Mouse (Mus musculus) heart, embryonic 15.5 days (tissue): ENCODE measurements around the gene Epb41l3. TPM values are rescaled to one million over a fixed set of nuclear protein-coding genes. Genes with fewer than 3 reads are reported as not detected.
A peak's percentile ranks its signal among the peaks of the same experiment; 100 is the strongest.
"Not testable (repeated sequence)": the region's sequence is repeated elsewhere in the genome, so short reads cannot be mapped to it uniquely, and the experiment has no call there.

Source experiments
- ATAC-seq: fragments of 200-750 bp; cut with Nextera tagmentation; replicated peaks from 2 replicates; pipeline ENCODE4 v1.8.0; 2017; ENCODE audit warnings: low read depth, moderate TSS enrichment; ENCODE audit not compliant: insufficient number of reproducible peaks, insufficient read depth, low FRiP score
- H3K27ac ChIP-seq: fragments of 300-500 bp; sonication (generic); 2 replicates; pipeline ENCODE4 v1.5.1; 2015; ENCODE audit warnings: mild to moderate bottlenecking, inconsistent platforms
- H3K27me3 ChIP-seq: fragments of 300-500 bp; sonication (generic); 2 replicates; pipeline ENCODE4 v1.6.1; 2015; ENCODE audit warnings: inconsistent platforms
- H3K36me3 ChIP-seq: fragments of 300-500 bp; sonication (generic); 2 replicates; pipeline ENCODE4 v1.6.1; 2015; ENCODE audit warnings: mild to moderate bottlenecking, inconsistent platforms
- H3K4me1 ChIP-seq: fragments of 300-500 bp; sonication (generic); replicated peaks from 2 replicates; pipeline ENCODE4 v1.6.1; 2015; ENCODE audit warnings: inconsistent platforms
- H3K4me2 ChIP-seq: fragments of 300-500 bp; sonication (generic); 2 replicates; pipeline ENCODE4 v1.6.1; 2015; ENCODE audit warnings: inconsistent platforms, mild to moderate bottlenecking, moderate library complexity
- H3K4me3 ChIP-seq: fragments of 300-500 bp; sonication (generic); 2 replicates; pipeline ENCODE4 v1.5.1; 2015; ENCODE audit warnings: mild to moderate bottlenecking, inconsistent platforms
- H3K9ac ChIP-seq: fragments of 300-500 bp; sonication (generic); 2 replicates; pipeline ENCODE4 v1.6.1; 2015; ENCODE audit warnings: mild to moderate bottlenecking, inconsistent platforms
- H3K9me3 ChIP-seq: fragments of 300-500 bp; sonication (generic); replicated peaks from 2 replicates; pipeline ENCODE4 v1.6.1; 2016; ENCODE audit warnings: inconsistent platforms
- WGBS: fragments of 180-500 bp; shearing (Covaris S2); methylation state at CpG from one replicate; pipeline ENCODE4 v1.1.7; 2015; ENCODE audit warnings: mixed read lengths; 5-methylcytosine and 5-hydroxymethylcytosine counted together
- polyA plus RNA-seq: library from polyadenylated mRNA; unstranded; fragments of >200 nt; fragmentation: Nextera tagmentation; extraction: Ambion mirVana; gene quantifications from 2 replicates; pipeline ENCODE4 v1.2.1, GENCODE M21; 2015

Epb41l3 gene
- polyA plus RNA-seq, 1 experiment from 2014 or later, result 93.6 TPM

- no peaks in the 10 kb centered on the region for H3K27me3 ChIP-seq
- H3K4me2 ChIP-seq, result no peak overlapping the region
- H3K36me3 ChIP-seq, result no peaks in the 10 kb centered on the region
- no peaks in the 10 kb centered on the region for H3K9me3 ChIP-seq
- no peak overlapping the region for H3K27ac ChIP-seq
- no peaks in the 10 kb centered on the region for H3K4me1 ChIP-seq
- no peak overlapping the region for H3K4me3 ChIP-seq
- no peak overlapping the region for H3K9ac ChIP-seq
- ATAC-seq, result no peak
- 75% methylated on average over 2 of the region's 2 CpGs for WGBS
Measured at GRCm38 (mm10) chr17:69112232-69112631, 36.7 kb downstream of the Epb41l3 start.

GRCm38 (mm10) chr17:69119183-69119582, 43.7 kb downstream of the Epb41l3 start:
- H3K4me2 ChIP-seq, result no peak overlapping the region

GRCm38 (mm10) chr17:69120533-69121358, 45.3 kb downstream of the Epb41l3 start:
- peaks cover 15% of the 10 kb centered on the region for H3K4me1 ChIP-seq
- peak overlapping the region; percentile 70 for H3K4me2 ChIP-seq
- H3K36me3 ChIP-seq, result no peaks in the 10 kb centered on the region
- ATAC-seq, result peak; percentile 72
- peak overlapping the region; percentile 59 for H3K27ac ChIP-seq
- no peaks in the 10 kb centered on the region for H3K9me3 ChIP-seq
- no peaks in the 10 kb centered on the region for H3K27me3 ChIP-seq
- peak overlapping the region; percentile 46 for H3K9ac ChIP-seq
- WGBS, result 3% methylated on average over 19 of the region's 19 CpGs
- H3K4me3 ChIP-seq, result peak overlapping the region; percentile 45

More at GRCm38 (mm10) chr17:69119183-69119582, 43.7 kb downstream of the Epb41l3 start:
- peaks cover 15% of the 10 kb centered on the region for H3K4me1 ChIP-seq
- H3K36me3 ChIP-seq, result no peaks in the 10 kb centered on the region
- WGBS, result 77% methylated on average over 8 of the region's 8 CpGs
- no peak overlapping the region for H3K9ac ChIP-seq
- H3K27me3 ChIP-seq, result no peaks in the 10 kb centered on the region
- H3K4me3 ChIP-seq, result no peak overlapping the region
- no peaks in the 10 kb centered on the region for H3K9me3 ChIP-seq
- no peak overlapping the region for H3K27ac ChIP-seq
- ATAC-seq, result no peak

- not testable (repeated sequence) for ATAC-seq, H3K9ac ChIP-seq
- WGBS, result 11% methylated on average over 6 of the region's 6 CpGs
Measured at GRCm38 (mm10) chr17:69122403-69122802, 46.9 kb downstream of the Epb41l3 start.

GRCm38 (mm10) chr17:69127436-69127835, 52.0 kb downstream of the Epb41l3 start:
- Histone ChIP-seq H3K9me3 (no peaks in the 10 kb centered on the region), H3K27ac (no peak overlapping the region), H3K36me3 (no peaks in the 10 kb centered on the region), H3K4me1 (no peaks in the 10 kb centered on the region; the same call in 1 of the 2 replicates), H3K27me3 (0 out of 2 replicates have a peak, but pooled peaks cover 2% of the 10 kb centered on the region), H3K9ac (no peak overlapping the region), H3K4me2 (no peak overlapping the region), H3K4me3 (no peak overlapping the region)
- no peak for ATAC-seq
- 70% methylated on average over 7 of the region's 7 CpGs for WGBS

More at GRCm38 (mm10) chr17:69122403-69122802, 46.9 kb downstream of the Epb41l3 start:
- Histone ChIP-seq H3K4me3 (0 out of 2 replicates have a peak overlapping the region, but pooled peaks have one; percentile 13), H3K4me1 (peaks cover 15% of the 10 kb centered on the region), H3K4me2 (peak overlapping the region; percentile 70)
- H3K9me3 ChIP-seq, H3K27me3 ChIP-seq, H3K36me3 ChIP-seq, H3K27ac ChIP-seq: not testable (repeated sequence)

- Histone ChIP-seq H3K4me2 (no peak overlapping the region), H3K27ac (no peak overlapping the region), H3K36me3 (no peaks in the 10 kb centered on the region), H3K27me3 (0 out of 2 replicates have a peak, but pooled peaks cover 2% of the 10 kb centered on the region), H3K4me3 (no peak overlapping the region), H3K4me1 (no peaks in the 10 kb centered on the region; the same call in 1 of the 2 replicates), H3K9ac (no peak overlapping the region), H3K9me3 (no peaks in the 10 kb centered on the region)
- no peak for ATAC-seq
- WGBS, result 52% methylated on average over 5 of the region's 5 CpGs
Measured at GRCm38 (mm10) chr17:69127981-69128380, 52.5 kb downstream of the Epb41l3 start.

GRCm38 (mm10) chr17:69129434-69129833, 54.0 kb downstream of the Epb41l3 start:
- no peaks in the 10 kb centered on the region for H3K9me3 ChIP-seq
- H3K4me2 ChIP-seq, result no peak overlapping the region
- 65% methylated on average over 6 of the region's 6 CpGs for WGBS
- no peak overlapping the region for H3K27ac ChIP-seq
- H3K27me3 ChIP-seq, result 0 out of 2 replicates have a peak, but pooled peaks cover 2% of the 10 kb centered on the region
- H3K4me3 ChIP-seq, result no peak overlapping the region
- H3K9ac ChIP-seq, result no peak overlapping the region
- H3K36me3 ChIP-seq, result no peaks in the 10 kb centered on the region
- no peak for ATAC-seq
- no peaks in the 10 kb centered on the region; the same call in 1 of the 2 replicates for H3K4me1 ChIP-seq

- ATAC-seq, result no peak
- Histone ChIP-seq H3K9ac (no peak overlapping the region), H3K4me2 (no peak overlapping the region), H3K27me3 (no peaks in the 10 kb centered on the region), H3K4me3 (no peak overlapping the region), H3K27ac (no peak overlapping the region), H3K36me3 (no peaks in the 10 kb centered on the region), H3K4me1 (0 out of 2 replicates have a peak, but pooled peaks cover 2% of the 10 kb centered on the region), H3K9me3 (no peaks in the 10 kb centered on the region)
- WGBS, result 72% methylated on average over 3 of the region's 3 CpGs
Measured at GRCm38 (mm10) chr17:69143017-69143416, 67.5 kb downstream of the Epb41l3 start.

GRCm38 (mm10) chr17:69150826-69151225, 75.3 kb downstream of the Epb41l3 start:
- no peaks in the 10 kb centered on the region for H3K36me3 ChIP-seq
- no peaks in the 10 kb centered on the region for H3K9me3 ChIP-seq
- ATAC-seq, result no peak
- H3K9ac ChIP-seq, result no peak overlapping the region
- no peaks in the 10 kb centered on the region for H3K27me3 ChIP-seq
- H3K4me1 ChIP-seq, result peaks cover 8% of the 10 kb centered on the region; the same call in 1 of the 2 replicates
- no peak overlapping the region for H3K4me2 ChIP-seq
- H3K27ac ChIP-seq, result no peak overlapping the region
- no peak overlapping the region for H3K4me3 ChIP-seq

GRCm38 (mm10) chr17:69151281-69151680, 75.8 kb downstream of the Epb41l3 start:
- H3K27me3 ChIP-seq, result no peaks in the 10 kb centered on the region
- WGBS, result 25% methylated on average over 3 of the region's 3 CpGs
- H3K27ac ChIP-seq, result no peak overlapping the region
- no peak overlapping the region for H3K4me3 ChIP-seq
- H3K36me3 ChIP-seq, result no peaks in the 10 kb centered on the region
- no peak overlapping the region for H3K9ac ChIP-seq
- H3K9me3 ChIP-seq, result no peaks in the 10 kb centered on the region
- ATAC-seq, result no peak
- peaks cover 8% of the 10 kb centered on the region; the same call in 1 of the 2 replicates for H3K4me1 ChIP-seq
- no peak overlapping the region for H3K4me2 ChIP-seq

GRCm38 (mm10) chr17:69155034-69155433, 79.6 kb downstream of the Epb41l3 start:
- Histone ChIP-seq H3K4me2 (no peak overlapping the region), H3K4me3 (no peak overlapping the region), H3K36me3 (no peaks in the 10 kb centered on the region), H3K27me3 (no peaks in the 10 kb centered on the region), H3K9me3 (no peaks in the 10 kb centered on the region), H3K27ac (no peak overlapping the region), H3K9ac (no peak overlapping the region), H3K4me1 (peaks cover 20% of the 10 kb centered on the region)
- 81% methylated on average over 8 of the region's 8 CpGs for WGBS
- no peak for ATAC-seq
